ENCODE assay signal across 17 mouse cellular contexts in genomic region chr3:116304800-116305753, GRCm38 (mm10). TPM values are rescaled to one million over a fixed set of nuclear protein-coding genes. Genes with fewer than 3 reads are reported as not detected.
A peak's percentile ranks its signal among the peaks of the same experiment; 100 is the strongest.
DNase-seq lines count a peak whose midpoint lies in the region; ATAC-seq and TF ChIP-seq lines count a peak whose summit lies in the region.
"Had no signal": no experiment of that assay in that cellular context is flagged by ENCODE, and none has a peak within 500 bp of the region (broad histone marks: within the 10 kb centered on the region; RNA-seq: fewer than 3 reads in every experiment).

No protein-coding gene starts in this region.

- TF ChIP-seq CTCF in intestine, postnatal 0 days (IDR thresholded peaks at IDR 0.05; ENCODE audit: low read depth) = peak; percentile 37; the same call in 1 of the 2 replicates
- TF ChIP-seq CTCF in midbrain, postnatal 0 days (IDR thresholded peaks at IDR 0.05) = 0 out of 2 replicates have a peak, but pooled peaks have one; percentile 23

- 84% methylated on average over 18 of the region's 18 CpGs for WGBS in intestine, postnatal 0 days
- 78% methylated on average over 18 of the region's 18 CpGs for WGBS in intestine, embryonic 16.5 days
- WGBS in midbrain, postnatal 0 days = 62% methylated on average over 18 of the region's 18 CpGs
- 84% methylated on average over 18 of the region's 18 CpGs for WGBS in midbrain, embryonic 11.5 days
- WGBS in embryonic facial prominence, embryonic 10.5 days = 85% methylated on average over 18 of the region's 18 CpGs

- H3K4me3 ChIP-seq in intestine, postnatal 0 days (ENCODE audit: low read depth, low read length) = no peak overlapping the region
- no peak overlapping the region for H3K4me3 ChIP-seq in intestine, embryonic 16.5 days (ENCODE audit: low read length)
- no peak overlapping the region for H3K4me3 ChIP-seq in midbrain, postnatal 0 days (ENCODE audit: low read depth, low read length)
- H3K4me3 ChIP-seq in midbrain, embryonic 11.5 days (ENCODE audit: low read depth, low read length) = no peak overlapping the region
- H3K4me3 ChIP-seq in embryonic facial prominence, embryonic 10.5 days = no peak overlapping the region
- H3K4me3 ChIP-seq: embryonic facial prominence, embryonic 13.5 days; limb, embryonic 13.5 days; neural tube, embryonic 13.5 days had no signal

- peak; percentile 38 for DNase-seq in midbrain, postnatal 0 days (ENCODE audit: low spot score)
- DNase-seq in midbrain, embryonic 11.5 days (ENCODE audit: low spot score, missing footprints) = no peak
- DNase-seq in embryonic facial prominence, embryonic 10.5 days (ENCODE audit: low spot score) = peak; percentile 20
- DNase-seq in layer of hippocampus, adult 11-12 months (ENCODE audit: low spot score) = no peak
- no peak for DNase-seq in urinary bladder, adult 2 months (ENCODE audit: low spot score)
- DNase-seq: adrenal gland, adult 2 months; gastrocnemius, postnatal 14 days; kidney, adult 18-20 months; layer of hippocampus, adult 9-11 months; right cerebral cortex, postnatal 14 days; thymus, postnatal 25 days had no signal

- H3K9ac ChIP-seq in intestine, postnatal 0 days (ENCODE audit: low read depth, low read length) = no peak overlapping the region
- no peak overlapping the region for H3K9ac ChIP-seq in intestine, embryonic 16.5 days (ENCODE audit: low read depth, low read length)
- no peak overlapping the region for H3K9ac ChIP-seq in midbrain, postnatal 0 days (replicated peaks; ENCODE audit: low read length, poor library complexity, severe bottlenecking)
- no peak overlapping the region for H3K9ac ChIP-seq in midbrain, embryonic 11.5 days (ENCODE audit: low read length)
- H3K9ac ChIP-seq: embryonic facial prominence, embryonic 13.5 days; limb, embryonic 13.5 days; neural tube, embryonic 13.5 days had no signal

- H3K4me2 ChIP-seq in intestine, postnatal 0 days (replicated peaks; ENCODE audit: low read depth) = no peak overlapping the region
- H3K4me2 ChIP-seq in intestine, embryonic 16.5 days (ENCODE audit: low read depth, low read length) = no peak overlapping the region
- H3K4me2 ChIP-seq in midbrain, postnatal 0 days (ENCODE audit: low read depth, low read length, poor library complexity, severe bottlenecking) = no peak overlapping the region
- H3K4me2 ChIP-seq in midbrain, embryonic 11.5 days = no peak overlapping the region
- H3K4me2 ChIP-seq: embryonic facial prominence, embryonic 13.5 days; limb, embryonic 13.5 days; neural tube, embryonic 13.5 days had no signal

- H3K4me1 ChIP-seq in intestine, postnatal 0 days (replicated peaks; ENCODE audit: control insufficient read depth, insufficient read depth, low read length) = no peaks in the 10 kb centered on the region
- no peaks in the 10 kb centered on the region for H3K4me1 ChIP-seq in intestine, embryonic 16.5 days (ENCODE audit: control insufficient read depth, insufficient read depth, low read length)
- H3K4me1 ChIP-seq in midbrain, postnatal 0 days (ENCODE audit: insufficient read depth, low read length) = no peaks in the 10 kb centered on the region
- H3K4me1 ChIP-seq in midbrain, embryonic 11.5 days (ENCODE audit: control insufficient read depth, insufficient read depth, low read length) = no peaks in the 10 kb centered on the region
- no peaks in the 10 kb centered on the region for H3K4me1 ChIP-seq in embryonic facial prominence, embryonic 10.5 days
- H3K4me1 ChIP-seq: embryonic facial prominence, embryonic 13.5 days; limb, embryonic 13.5 days; neural tube, embryonic 13.5 days had no signal

- H3K27ac ChIP-seq in intestine, postnatal 0 days (ENCODE audit: low read depth, low read length) = no peak overlapping the region
- H3K27ac ChIP-seq in intestine, embryonic 16.5 days (ENCODE audit: low read length) = no peak overlapping the region
- no peak overlapping the region for H3K27ac ChIP-seq in midbrain, postnatal 0 days (ENCODE audit: low read depth, low read length)
- H3K27ac ChIP-seq in midbrain, embryonic 11.5 days (ENCODE audit: low read depth, low read length) = no peak overlapping the region
- no peak overlapping the region for H3K27ac ChIP-seq in embryonic facial prominence, embryonic 10.5 days (replicated peaks)
- H3K27ac ChIP-seq: embryonic facial prominence, embryonic 13.5 days; limb, embryonic 13.5 days; neural tube, embryonic 13.5 days had no signal

- peaks cover 8% of the 10 kb centered on the region; the same call in 1 of the 2 replicates for H3K36me3 ChIP-seq in intestine, postnatal 0 days (ENCODE audit: control insufficient read depth, insufficient read depth)
- H3K36me3 ChIP-seq in intestine, embryonic 16.5 days (ENCODE audit: control insufficient read depth, insufficient read depth, low read length) = no peaks in the 10 kb centered on the region
- no peaks in the 10 kb centered on the region for H3K36me3 ChIP-seq in midbrain, postnatal 0 days (ENCODE audit: insufficient read depth, low read length)
- 0 out of 2 replicates have a peak, but pooled peaks cover 2% of the 10 kb centered on the region for H3K36me3 ChIP-seq in midbrain, embryonic 11.5 days (ENCODE audit: control insufficient read depth, insufficient read depth, low read length)
- H3K36me3 ChIP-seq in embryonic facial prominence, embryonic 10.5 days (replicated peaks) = peaks cover 73% of the 10 kb centered on the region

- no peaks in the 10 kb centered on the region for H3K9me3 ChIP-seq in intestine, postnatal 0 days (ENCODE audit: control insufficient read depth)
- H3K9me3 ChIP-seq in intestine, embryonic 16.5 days (ENCODE audit: control insufficient read depth, low read length) = no peaks in the 10 kb centered on the region
- H3K9me3 ChIP-seq in midbrain, postnatal 0 days (ENCODE audit: low read length) = no peaks in the 10 kb centered on the region
- no peaks in the 10 kb centered on the region for H3K9me3 ChIP-seq in midbrain, embryonic 11.5 days (ENCODE audit: control insufficient read depth, low read length)
- H3K9me3 ChIP-seq in embryonic facial prominence, embryonic 10.5 days = no peaks in the 10 kb centered on the region
- H3K9me3 ChIP-seq: embryonic facial prominence, embryonic 13.5 days; limb, embryonic 13.5 days; neural tube, embryonic 13.5 days had no signal

- no peaks in the 10 kb centered on the region for H3K27me3 ChIP-seq in intestine, postnatal 0 days (replicated peaks; ENCODE audit: control insufficient read depth, insufficient read depth, low read length)
- H3K27me3 ChIP-seq in intestine, embryonic 16.5 days (replicated peaks; ENCODE audit: control insufficient read depth, insufficient read depth, low read length) = no peaks in the 10 kb centered on the region
- no peaks in the 10 kb centered on the region for H3K27me3 ChIP-seq in midbrain, postnatal 0 days (ENCODE audit: insufficient read depth, low read length)
- no peaks in the 10 kb centered on the region for H3K27me3 ChIP-seq in midbrain, embryonic 11.5 days (ENCODE audit: control insufficient read depth, insufficient read depth, low read length)
- no peaks in the 10 kb centered on the region for H3K27me3 ChIP-seq in embryonic facial prominence, embryonic 10.5 days (replicated peaks; ENCODE audit: low read depth, poor library complexity, severe bottlenecking)
- H3K27me3 ChIP-seq: embryonic facial prominence, embryonic 13.5 days; limb, embryonic 13.5 days; neural tube, embryonic 13.5 days had no signal

- no peak for ATAC-seq in intestine, postnatal 0 days
- ATAC-seq in intestine, embryonic 16.5 days = no peak
- ATAC-seq in midbrain, postnatal 0 days (ENCODE audit: low FRiP score) = peak; percentile 38; the same call in 1 of the 2 replicates
- no peak for ATAC-seq in midbrain, embryonic 11.5 days (ENCODE audit: low FRiP score)

RNA-seq across cellular contexts. Expression of gene Gpr88, which starts 51.8 kb away (rescaled TPM):
- polyA plus RNA-seq in intestine, postnatal 0 days (2015; fragmentation: Nextera tagmentation; extraction: Ambion mirVana) = 0.48 and 1.0 TPM in 2 replicates
- polyA plus RNA-seq in intestine, embryonic 16.5 days (2015; fragmentation: Nextera tagmentation; extraction: Ambion mirVana) = 0.77 and 1.1 TPM in 2 replicates
- total RNA-seq in midbrain, postnatal 0 days (2014; rRNA removed) = 8.9 and 9.1 TPM in 2 replicates
- polyA plus RNA-seq in midbrain, postnatal 0 days (2015; fragmentation: Nextera tagmentation; extraction: Ambion mirVana) = 2.2 and 2.5 TPM in 2 replicates
- 0.05 TPM in 1 of 2 replicates, not detected in the other for polyA plus RNA-seq in midbrain, embryonic 11.5 days (2014; fragmentation: Nextera tagmentation; extraction: Ambion mirVana)
- polyA plus RNA-seq in embryonic facial prominence, embryonic 10.5 days (2016; fragmentation: Nextera tagmentation; extraction: Ambion mirVana) = 0.52 TPM in 1 of 2 replicates, not detected in the other
- polyA plus RNA-seq in urinary bladder, adult 2 months (2012; rRNA removed) = 1.1 and 1.2 TPM in 2 replicates
- total RNA-seq: MEL had no signal

Comparison
In these comparisons a context has a peak if more than half of its experiments do, and no peak if none do; other contexts are left out.
1. DNase-seq: peak in midbrain, postnatal 0 days (single experiment) and embryonic facial prominence, embryonic 10.5 days (single experiment); none in midbrain, embryonic 11.5 days (single experiment), layer of hippocampus, adult 11-12 months (single experiment) and urinary bladder, adult 2 months (single experiment).